Mouse (Mus musculus): Measurements from ENCODE around the gene Vps29. TPM values are rescaled to one million over a fixed set of nuclear protein-coding genes. Genes with fewer than 3 reads are reported as not detected.

The Vps29 gene
- polyA plus RNA-seq, 1 experiment from 2014 or later = 218 TPM

DNA sequence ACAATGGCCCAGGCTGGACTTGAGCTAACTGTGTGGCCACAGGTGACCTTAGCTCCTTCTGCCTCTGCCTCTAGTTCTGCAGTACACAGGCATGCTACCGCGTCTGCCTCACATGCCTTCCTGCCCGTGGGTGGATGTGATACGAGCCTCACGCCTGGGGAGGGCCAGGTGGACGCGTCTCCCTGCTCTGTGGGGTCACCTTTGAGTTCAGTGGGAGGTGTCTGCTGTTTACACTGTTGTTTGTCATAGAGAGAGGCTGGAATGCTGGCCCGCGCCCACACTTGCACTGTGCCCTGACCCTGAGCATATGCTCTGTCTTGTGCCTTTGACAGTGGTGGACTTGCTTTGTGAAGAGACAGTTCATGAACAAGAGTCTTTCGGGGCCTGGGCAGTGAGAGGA lies 51.4 kb downstream of the Vps29 start:
- Histone ChIP-seq H3K4me2 (no peak overlapping the region), H3K9me3 (replicated peaks) (no peaks in the 10 kb centered on the region), H3K27ac (no peak overlapping the region), H3K4me3 (replicated peaks) (no peak overlapping the region), H3K36me3 (peaks cover 78% of the 10 kb centered on the region), H3K4me1 (peaks cover 5% of the 10 kb centered on the region), H3K27me3 (no peaks in the 10 kb centered on the region), H3K9ac (no peak overlapping the region)
- 89% methylated on average over 10 of the region's 10 CpGs for WGBS
- no peak; the same call in 1 of the 2 replicates for ATAC-seq (replicated peaks; ENCODE audit: low FRiP score)

DNA sequence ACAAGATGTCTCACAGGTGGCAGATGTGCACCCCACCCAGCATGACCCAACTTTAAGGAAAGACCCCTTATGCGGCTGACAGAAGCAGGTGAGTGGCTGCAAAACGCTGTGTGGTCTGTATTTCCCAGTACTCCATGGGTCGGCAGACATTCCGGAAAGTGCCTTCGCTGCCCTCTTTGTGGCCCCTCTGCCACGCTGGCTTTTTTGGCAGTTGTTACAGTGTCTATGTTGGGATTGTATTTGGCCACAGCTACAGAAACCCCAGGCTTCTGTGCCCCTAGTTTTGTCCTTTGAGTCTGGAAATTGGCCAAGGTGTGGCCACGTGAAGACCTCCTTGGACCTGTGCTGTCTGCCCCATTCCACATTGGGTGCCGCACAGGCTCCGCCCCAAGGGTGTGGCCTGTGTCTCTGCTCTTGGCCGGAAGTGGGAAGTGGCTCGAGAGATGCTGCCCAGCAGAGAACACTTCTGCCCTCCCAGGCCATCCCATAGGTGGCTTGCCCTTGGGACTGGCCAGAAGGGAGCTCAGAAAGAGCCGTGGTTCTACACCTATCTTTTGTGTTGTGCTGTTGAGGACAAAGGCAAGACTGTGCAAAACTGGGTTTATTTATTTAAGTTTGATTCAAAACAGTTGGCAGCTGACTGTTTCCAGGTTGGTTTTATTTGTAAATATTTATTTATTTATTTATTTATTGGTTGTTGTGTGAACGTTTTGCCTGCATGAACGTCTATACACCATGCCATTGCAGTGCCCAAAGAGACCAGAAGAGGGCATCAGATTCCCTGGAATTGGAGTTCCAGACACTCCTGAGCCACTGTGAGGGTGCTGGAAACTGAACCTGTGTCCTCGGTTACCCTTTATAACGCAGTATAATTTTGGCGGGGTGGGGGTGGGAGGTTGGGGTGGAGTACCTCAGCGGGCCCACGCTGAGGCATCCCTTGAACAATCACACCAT lies 55.8 kb downstream of the Vps29 start:
- WGBS = 87% methylated on average over 19 of the region's 19 CpGs

DNA sequence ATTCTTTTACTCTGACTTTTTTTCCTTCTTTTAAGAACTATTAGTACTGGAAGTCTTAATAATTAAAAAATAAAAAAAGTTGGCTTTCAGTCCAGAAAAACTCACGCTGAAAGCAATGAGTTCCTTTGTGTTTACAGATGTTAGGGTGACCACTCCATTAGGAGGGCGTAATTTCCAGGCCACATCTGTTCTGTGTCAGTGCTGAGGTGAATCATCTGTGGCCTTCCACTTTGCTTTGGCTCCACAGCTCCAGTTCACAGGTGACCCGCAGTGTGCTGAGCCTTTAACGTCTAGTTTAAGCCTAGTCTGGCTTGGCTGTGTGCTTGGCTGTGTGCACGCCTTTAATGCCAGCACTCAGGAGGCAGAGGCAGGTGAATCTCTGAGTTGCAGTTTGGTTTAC lies 57.7 kb downstream of the Vps29 start:
- Histone ChIP-seq H3K4me2 (no peak overlapping the region), H3K27ac (no peak overlapping the region), H3K4me3 (replicated peaks) (no peak overlapping the region), H3K27me3 (no peaks in the 10 kb centered on the region), H3K9me3 (replicated peaks) (no peaks in the 10 kb centered on the region), H3K36me3 (peaks cover 20% of the 10 kb centered on the region), H3K4me1 (peaks cover 8% of the 10 kb centered on the region), H3K9ac (no peak overlapping the region)
- no peak for ATAC-seq (replicated peaks; ENCODE audit: low FRiP score)
- 68% methylated on average over 5 of the region's 5 CpGs for WGBS

More for the DNA sequence above, 55.8 kb downstream of the Vps29 start:
- peaks cover 8% of the 10 kb centered on the region for H3K4me1 ChIP-seq
- no peak overlapping the region for H3K4me2 ChIP-seq
- no peak overlapping the region for H3K9ac ChIP-seq
- H3K27me3 ChIP-seq = no peaks in the 10 kb centered on the region
- ATAC-seq (replicated peaks; ENCODE audit: low FRiP score) = no peak
- H3K4me3 ChIP-seq (replicated peaks) = no peak overlapping the region
- H3K36me3 ChIP-seq = peaks cover 39% of the 10 kb centered on the region
- no peak overlapping the region for H3K27ac ChIP-seq
- no peaks in the 10 kb centered on the region for H3K9me3 ChIP-seq (replicated peaks)

DNA sequence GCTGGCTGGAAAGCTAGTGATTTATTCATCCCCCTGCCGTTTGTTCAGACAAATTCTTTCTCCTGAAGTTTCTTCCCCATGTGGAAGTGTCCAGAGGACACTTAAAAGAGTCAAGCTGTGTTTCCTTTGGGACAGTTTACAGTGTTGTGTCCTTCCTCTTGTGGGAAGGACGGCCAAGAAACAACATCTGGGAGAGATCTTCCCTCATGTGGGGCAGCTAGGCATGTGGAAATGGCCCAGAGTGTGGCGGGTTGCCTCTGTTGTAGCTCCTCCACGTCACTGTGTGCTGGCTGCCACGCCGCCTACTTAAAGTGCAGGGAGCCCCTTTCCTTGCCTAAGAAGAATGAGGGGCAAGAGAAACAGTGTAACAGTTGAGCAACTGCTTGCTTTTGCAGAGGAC lies 58.7 kb downstream of the Vps29 start:
- H3K27ac ChIP-seq = 0 out of 2 replicates have a peak overlapping the region, but pooled peaks have one; percentile 32
- no peak overlapping the region for H3K4me2 ChIP-seq
- H3K27me3 ChIP-seq = no peaks in the 10 kb centered on the region
- no peaks in the 10 kb centered on the region for H3K9me3 ChIP-seq (replicated peaks)
- peaks cover 8% of the 10 kb centered on the region for H3K4me1 ChIP-seq
- H3K4me3 ChIP-seq (replicated peaks) = no peak overlapping the region
- 36% methylated on average over 6 of the region's 6 CpGs for WGBS
- peaks cover 12% of the 10 kb centered on the region for H3K36me3 ChIP-seq
- H3K9ac ChIP-seq = no peak overlapping the region
- no peak for ATAC-seq (replicated peaks; ENCODE audit: low FRiP score)

DNA sequence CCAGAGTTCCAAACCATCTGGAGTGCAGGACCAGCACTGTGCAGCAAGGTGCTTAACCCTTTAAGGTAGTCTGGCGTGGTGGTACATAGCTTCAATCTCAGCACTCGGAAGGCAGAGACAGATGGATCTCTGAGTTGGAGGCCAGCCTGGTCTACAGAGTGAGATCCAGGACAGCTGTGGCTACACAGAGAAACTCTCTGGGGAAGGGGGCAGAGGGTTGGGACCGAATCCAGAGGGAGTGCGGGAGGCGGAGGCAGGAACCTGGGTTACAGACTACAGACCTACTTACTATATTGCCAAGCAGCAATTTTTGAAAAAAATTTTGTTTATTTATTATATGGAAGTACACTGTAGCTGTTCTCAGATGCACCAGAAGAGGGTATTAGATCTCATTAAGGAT lies 60.2 kb downstream of the Vps29 start:
- Histone ChIP-seq H3K36me3 (peaks cover 12% of the 10 kb centered on the region), H3K9ac (no peak overlapping the region), H3K27ac (no peak overlapping the region), H3K4me1 (peaks cover 8% of the 10 kb centered on the region), H3K27me3 (no peaks in the 10 kb centered on the region), H3K9me3 (replicated peaks) (no peaks in the 10 kb centered on the region), H3K4me3 (replicated peaks) (no peak overlapping the region), H3K4me2 (no peak overlapping the region)
- 94% methylated on average over 5 of the region's 5 CpGs for WGBS
- no peak for ATAC-seq (replicated peaks; ENCODE audit: low FRiP score)

Other genes with a start within 250 kb of the Vps29 start
- 0.19 TPM in 1 of 2 replicates, not detected in the other for gene Ccdc63, start 213.5 kb upstream of the Vps29 start, polyA plus RNA-seq (2015; fragmentation: Nextera tagmentation; extraction: Ambion mirVana)
- gene Ppp1cc, start 196.1 kb upstream of the Vps29 start, polyA plus RNA-seq (2015; fragmentation: Nextera tagmentation; extraction: Ambion mirVana) = 257 and 264 TPM in 2 replicates
- 12.2 and 14.3 TPM in 2 replicates for gene Hvcn1, start 147.6 kb upstream of the Vps29 start, polyA plus RNA-seq (2015; fragmentation: Nextera tagmentation; extraction: Ambion mirVana)
- 6.4 and 6.7 TPM in 2 replicates for gene Tctn1, start 89.9 kb upstream of the Vps29 start, polyA plus RNA-seq (2015; fragmentation: Nextera tagmentation; extraction: Ambion mirVana)
- gene Pptc7, start 70.0 kb upstream of the Vps29 start, polyA plus RNA-seq (2015; fragmentation: Nextera tagmentation; extraction: Ambion mirVana) = 8.2 and 9.1 TPM in 2 replicates
- 9.6 and 11.9 TPM in 2 replicates for gene Rad9b, start 136 bp upstream of the Vps29 start, polyA plus RNA-seq (2015; fragmentation: Nextera tagmentation; extraction: Ambion mirVana)
- 69.7 and 74.6 TPM in 2 replicates for gene Gpn3, start 17.5 kb downstream of the Vps29 start, polyA plus RNA-seq (2015; fragmentation: Nextera tagmentation; extraction: Ambion mirVana)
- 57.6 and 63.6 TPM in 2 replicates for gene Fam216a, start 18.0 kb downstream of the Vps29 start, polyA plus RNA-seq (2015; fragmentation: Nextera tagmentation; extraction: Ambion mirVana)
- gene Arpc3, start 37.5 kb downstream of the Vps29 start, polyA plus RNA-seq (2015; fragmentation: Nextera tagmentation; extraction: Ambion mirVana) = 131 and 169 TPM in 2 replicates
- gene Anapc7, start 67.3 kb downstream of the Vps29 start, polyA plus RNA-seq (2015; fragmentation: Nextera tagmentation; extraction: Ambion mirVana) = 44.4 and 46.9 TPM in 2 replicates
- 37.3 and 37.8 TPM in 2 replicates for gene Atp2a2, start 147.9 kb downstream of the Vps29 start, polyA plus RNA-seq (2015; fragmentation: Nextera tagmentation; extraction: Ambion mirVana)